Mouse (Mus musculus) forebrain, embryonic 11.5 days (tissue): ENCODE measurements at regions not wholly inside any gene's neighbourhood (a gene's known extent, or its start where the extent isn't known, plus 50 kb on each side); places are given as distances from the start of the nearest gene placed in this dataset.

Experiments
- ATAC-seq: fragments of 200-750 bp; cut with Nextera tagmentation; replicated peaks from 2 replicates; pipeline ENCODE4 v1.8.0; 2017; ENCODE audit warnings: moderate TSS enrichment; ENCODE audit not compliant: low FRiP score
- DNase-seq: peaks from one replicate; pipeline ENCODE4 v3.0.0-alpha.2; 2017; ENCODE audit warnings: low spot score
- H3K27ac ChIP-seq: fragments of 300-500 bp; sonication (generic); 2 replicates; pipeline ENCODE4 v1.5.1; 2014; ENCODE audit warnings: low read depth, low read length
- H3K27me3 ChIP-seq: fragments of 300-500 bp; sonication (generic); 2 replicates; pipeline ENCODE4 v1.6.1; 2014; ENCODE audit warnings: mild to moderate bottlenecking, low read length, mixed read lengths; ENCODE audit not compliant: control insufficient read depth, insufficient read depth
- H3K36me3 ChIP-seq: fragments of 300-500 bp; sonication (generic); 2 replicates; pipeline ENCODE4 v1.6.1; 2014; ENCODE audit warnings: mild to moderate bottlenecking, low read length, moderate library complexity, mixed read lengths; ENCODE audit not compliant: control insufficient read depth, insufficient read depth
- H3K4me1 ChIP-seq: fragments of 300-500 bp; sonication (generic); replicated peaks from 2 replicates; pipeline ENCODE4 v1.6.1; 2014; ENCODE audit warnings: low read length, mixed read lengths; ENCODE audit not compliant: control insufficient read depth, insufficient read depth
- H3K4me2 ChIP-seq: fragments of 300-500 bp; sonication (generic); 2 replicates; pipeline ENCODE4 v1.6.1; 2014; ENCODE audit warnings: low read depth, mild to moderate bottlenecking, low read length, moderate library complexity, mixed read lengths; ENCODE audit not compliant: severe bottlenecking
- H3K4me3 ChIP-seq: fragments of 300-500 bp; sonication (generic); 2 replicates; pipeline ENCODE4 v1.5.1; 2014; ENCODE audit warnings: low read depth, low read length
- H3K9ac ChIP-seq: fragments of 300-500 bp; sonication (generic); 2 replicates; pipeline ENCODE4 v1.6.1; 2014; ENCODE audit warnings: low read length
- H3K9me3 ChIP-seq: fragments of 300-500 bp; sonication (generic); 2 replicates; pipeline ENCODE4 v1.6.1; 2016; ENCODE audit warnings: low read length, mixed read lengths; ENCODE audit not compliant: control insufficient read depth
- WGBS: fragments of 180-500 bp; shearing (Covaris S2); extraction: QIAGEN DNeasy Blood & Tissue Kit; methylation state at CpG from one replicate; pipeline ENCODE4 v1.1.7; 2014; 5-methylcytosine and 5-hydroxymethylcytosine counted together

- no peak for DNase-seq
- no peaks in the 10 kb centered on the region for H3K4me1 ChIP-seq
These were observed 420.1 kb upstream of the Pmfbp1 start for GRCm38 (mm10) chr8:109073715-109074114.

GRCm38 (mm10) chr8:109075006-109075405, 418.8 kb upstream of the Pmfbp1 start:
- ATAC-seq (no peak), DNase-seq (peak; percentile 68)
- WGBS, result 20% methylated on average over 12 of the region's 12 CpGs
- H3K9me3 ChIP-seq, result no peaks in the 10 kb centered on the region; the same call in 1 of the 2 replicates
- H3K36me3 ChIP-seq, result no peaks in the 10 kb centered on the region
- peak overlapping the region; percentile 55 for H3K4me2 ChIP-seq
- 0 out of 2 replicates have a peak overlapping the region, but pooled peaks have one; percentile 10 for H3K9ac ChIP-seq
- no peaks in the 10 kb centered on the region for H3K4me1 ChIP-seq
- no peaks in the 10 kb centered on the region for H3K27me3 ChIP-seq
- H3K27ac ChIP-seq, result no peak overlapping the region
- H3K4me3 ChIP-seq, result peak overlapping the region; percentile 28

More at GRCm38 (mm10) chr8:109073715-109074114, 420.1 kb upstream of the Pmfbp1 start:
- no peak overlapping the region for H3K4me3 ChIP-seq
- H3K9me3 ChIP-seq, result no peaks in the 10 kb centered on the region; the same call in 1 of the 2 replicates
- no peak for ATAC-seq
- H3K9ac ChIP-seq, result no peak overlapping the region
- H3K4me2 ChIP-seq, result no peak overlapping the region
- whole genome bisulfite sequencing, result 95% methylated on average over 4 of the region's 4 CpGs
- H3K27ac ChIP-seq, result no peak overlapping the region
- H3K27me3 ChIP-seq, result no peaks in the 10 kb centered on the region
- no peaks in the 10 kb centered on the region for H3K36me3 ChIP-seq

- no peak overlapping the region for H3K4me3 ChIP-seq
- no peaks in the 10 kb centered on the region; the same call in 1 of the 2 replicates for H3K9me3 ChIP-seq
- H3K27me3 ChIP-seq, result no peaks in the 10 kb centered on the region
- no peaks in the 10 kb centered on the region for H3K4me1 ChIP-seq
- no peaks in the 10 kb centered on the region for H3K36me3 ChIP-seq
- H3K4me2 ChIP-seq, result no peak overlapping the region
- DNase-seq, result no peak
- no peak overlapping the region for H3K27ac ChIP-seq
- WGBS, result 73% methylated on average over 6 of the region's 6 CpGs
- ATAC-seq, result no peak
- H3K9ac ChIP-seq, result no peak overlapping the region
These were observed 414.6 kb upstream of the Pmfbp1 start for GRCm38 (mm10) chr8:109079223-109079622.

- ATAC-seq, result no peak
- H3K4me1 ChIP-seq, result no peaks in the 10 kb centered on the region
These were observed 412.5 kb upstream of the Pmfbp1 start for GRCm38 (mm10) chr8:109081295-109081694.

GRCm38 (mm10) chr8:109085134-109085533, 408.7 kb upstream of the Pmfbp1 start:
- no peak overlapping the region for H3K9ac ChIP-seq
- no peaks in the 10 kb centered on the region for H3K9me3 ChIP-seq
- no peak overlapping the region for H3K27ac ChIP-seq
- no peak overlapping the region for H3K4me2 ChIP-seq
- DNase-seq (no peak), ATAC-seq (no peak)
- H3K4me3 ChIP-seq, result no peak overlapping the region
- H3K27me3 ChIP-seq, result no peaks in the 10 kb centered on the region
- no peaks in the 10 kb centered on the region for H3K4me1 ChIP-seq
- H3K36me3 ChIP-seq, result no peaks in the 10 kb centered on the region
- WGBS, result 94% methylated on average over 7 of the region's 7 CpGs

More at GRCm38 (mm10) chr8:109081295-109081694, 412.5 kb upstream of the Pmfbp1 start:
- no peaks in the 10 kb centered on the region for H3K27me3 ChIP-seq
- H3K9me3 ChIP-seq, result no peaks in the 10 kb centered on the region; the same call in 1 of the 2 replicates
- no peak for DNase-seq
- H3K4me3 ChIP-seq, result no peak overlapping the region
- H3K36me3 ChIP-seq, result no peaks in the 10 kb centered on the region
- 79% methylated on average over 5 of the region's 5 CpGs for WGBS
- H3K9ac ChIP-seq, result no peak overlapping the region
- no peak overlapping the region for H3K27ac ChIP-seq
- no peak overlapping the region for H3K4me2 ChIP-seq

- no peaks in the 10 kb centered on the region for H3K27me3 ChIP-seq
- WGBS, result 71% methylated on average over 1 of the region's 1 CpGs
- no peak overlapping the region for H3K27ac ChIP-seq
- no peak overlapping the region for H3K4me3 ChIP-seq
- no peak overlapping the region for H3K9ac ChIP-seq
- DNase-seq (no peak), ATAC-seq (no peak)
- no peaks in the 10 kb centered on the region for H3K9me3 ChIP-seq
- no peak overlapping the region for H3K4me2 ChIP-seq
- H3K36me3 ChIP-seq, result no peaks in the 10 kb centered on the region
- H3K4me1 ChIP-seq, result no peaks in the 10 kb centered on the region
These were observed 406.0 kb upstream of the Pmfbp1 start for GRCm38 (mm10) chr8:109087781-109088180.

GRCm38 (mm10) chr8:109099671-109100070, 394.2 kb upstream of the Pmfbp1 start:
- H3K27me3 ChIP-seq, result no peaks in the 10 kb centered on the region
- H3K4me2 ChIP-seq, result no peak overlapping the region
- H3K36me3 ChIP-seq, result no peaks in the 10 kb centered on the region
- H3K27ac ChIP-seq, result no peak overlapping the region
- WGBS, result 92% methylated on average over 15 of the region's 15 CpGs
- ATAC-seq (no peak), DNase-seq (no peak)
- H3K9me3 ChIP-seq, result no peaks in the 10 kb centered on the region
- H3K9ac ChIP-seq, result no peak overlapping the region
- H3K4me3 ChIP-seq, result no peak overlapping the region
- H3K4me1 ChIP-seq, result no peaks in the 10 kb centered on the region

GRCm38 (mm10) chr8:109101416-109101815, 392.4 kb upstream of the Pmfbp1 start:
- Histone ChIP-seq H3K36me3 (no peaks in the 10 kb centered on the region), H3K27me3 (no peaks in the 10 kb centered on the region), H3K9me3 (no peaks in the 10 kb centered on the region), H3K27ac (no peak overlapping the region), H3K9ac (no peak overlapping the region), H3K4me3 (no peak overlapping the region), H3K4me2 (no peak overlapping the region), H3K4me1 (no peaks in the 10 kb centered on the region)
- no peak for ATAC-seq
- 92% methylated on average over 5 of the region's 5 CpGs for WGBS
- no peak for DNase-seq

GRCm38 (mm10) chr8:109104798-109105326, 389.0 kb upstream of the Pmfbp1 start:
- 66% methylated on average over 6 of the region's 6 CpGs for WGBS

More at GRCm38 (mm10) chr8:109104798-109105326, 389.0 kb upstream of the Pmfbp1 start:
- ATAC-seq (no peak), DNase-seq (no peak)
- Histone ChIP-seq H3K4me3 (no peak overlapping the region), H3K27me3 (no peaks in the 10 kb centered on the region), H3K4me1 (no peaks in the 10 kb centered on the region), H3K9ac (no peak overlapping the region), H3K27ac (no peak overlapping the region), H3K4me2 (no peak overlapping the region), H3K9me3 (no peaks in the 10 kb centered on the region), H3K36me3 (no peaks in the 10 kb centered on the region)
